Mouse (Mus musculus) intestine, postnatal 0 days (tissue): Measurements from ENCODE around the gene Ofcc1. TPM values are rescaled to one million over a fixed set of nuclear protein-coding genes. Genes with fewer than 3 reads are reported as not detected.
A peak's percentile ranks its signal among the peaks of the same experiment; 100 is the strongest.

Experiments
- ATAC-seq: fragments of 200-750 bp; cut with Nextera tagmentation; 2 replicates; pipeline ENCODE4 v1.8.0; 2017; ENCODE audit warnings: mild to moderate bottlenecking, moderate TSS enrichment, moderate library complexity
- H3K27ac ChIP-seq: fragments of 300-500 bp; sonication (generic); 2 replicates; pipeline ENCODE4 v1.5.1; 2014; ENCODE audit warnings: mild to moderate bottlenecking, low read depth, low read length, moderate library complexity
- H3K27me3 ChIP-seq: fragments of 300-500 bp; sonication (generic); replicated peaks from 2 replicates; pipeline ENCODE4 v1.6.1; 2014; ENCODE audit warnings: low read length, mixed read lengths; ENCODE audit not compliant: control insufficient read depth, insufficient read depth
- H3K36me3 ChIP-seq: fragments of 300-500 bp; sonication (generic); 2 replicates; pipeline ENCODE4 v1.6.1; 2014; ENCODE audit warnings: mild to moderate bottlenecking, moderate library complexity; ENCODE audit not compliant: control insufficient read depth, insufficient read depth
- H3K4me1 ChIP-seq: fragments of 300-500 bp; sonication (generic); replicated peaks from 2 replicates; pipeline ENCODE4 v1.6.1; 2014; ENCODE audit warnings: antibody characterized with exemption, low read length, mixed read lengths; ENCODE audit not compliant: control insufficient read depth, insufficient read depth
- H3K4me2 ChIP-seq: fragments of 300-500 bp; sonication (generic); replicated peaks from 2 replicates; pipeline ENCODE4 v1.6.1; 2014; ENCODE audit warnings: low read depth, mild to moderate bottlenecking, moderate library complexity
- H3K4me3 ChIP-seq: fragments of 300-500 bp; sonication (generic); 2 replicates; pipeline ENCODE4 v1.5.1; 2014; ENCODE audit warnings: low read depth, low read length
- H3K9ac ChIP-seq: fragments of 300-500 bp; sonication (generic); 2 replicates; pipeline ENCODE4 v1.6.1; 2014; ENCODE audit warnings: mild to moderate bottlenecking, low read depth, low read length
- H3K9me3 ChIP-seq: fragments of 300-500 bp; sonication (generic); 2 replicates; pipeline ENCODE4 v1.6.1; 2016; ENCODE audit warnings: mixed run types; ENCODE audit not compliant: control insufficient read depth
- CTCF ChIP-seq: sonication (generic); IDR thresholded peaks from 2 replicates; pipeline ENCODE4 v1.5.1; 2016; ENCODE audit warnings: low read depth, mild to moderate bottlenecking, control low read depth, antibody characterized with exemption, moderate library complexity
- WGBS: fragments of 180-500 bp; shearing (Covaris S2); extraction: QIAGEN DNeasy Blood & Tissue Kit; methylation state at CpG from one replicate; pipeline ENCODE4 v1.1.7; 2014; 5-methylcytosine and 5-hydroxymethylcytosine counted together
- polyA plus RNA-seq: library from polyadenylated mRNA; unstranded; fragments of >200 nt; fragmentation: Nextera tagmentation; extraction: Ambion mirVana; gene quantifications from 2 replicates; pipeline ENCODE4 v1.2.1, GENCODE M21; 2015

Gene Ofcc1
- polyA plus RNA-seq, 1 experiment from 2014 or later, result not detected

- Histone ChIP-seq H3K9me3 (no peaks in the 10 kb centered on the region), H3K27ac (no peak overlapping the region)
- WGBS, result 80% methylated on average over 17 of the region's 17 CpGs
Observed at GRCm38 (mm10) chr13:40036981-40037765, 324.1 kb downstream of the Ofcc1 start.

GRCm38 (mm10) chr13:40029426-40029825, 331.8 kb downstream of the Ofcc1 start:
- H3K27ac ChIP-seq, result no peak overlapping the region
- no peaks in the 10 kb centered on the region for H3K36me3 ChIP-seq
- no peaks in the 10 kb centered on the region for H3K4me1 ChIP-seq
- ATAC-seq, result no peak
- H3K4me2 ChIP-seq, result no peak overlapping the region
- H3K9me3 ChIP-seq, result no peaks in the 10 kb centered on the region
- no peaks in the 10 kb centered on the region for H3K27me3 ChIP-seq
- H3K9ac ChIP-seq, result no peak overlapping the region
- 89% methylated on average over 1 of the region's 1 CpGs for WGBS
- TF ChIP-seq CTCF, result no peak
- H3K4me3 ChIP-seq, result no peak overlapping the region

More at GRCm38 (mm10) chr13:40036981-40037765, 324.1 kb downstream of the Ofcc1 start:
- ATAC-seq, result no peak
- peak; percentile 33 for TF ChIP-seq CTCF
- Histone ChIP-seq H3K9ac (no peak overlapping the region), H3K36me3 (no peaks in the 10 kb centered on the region), H3K27me3 (no peaks in the 10 kb centered on the region), H3K4me2 (no peak overlapping the region), H3K4me1 (no peaks in the 10 kb centered on the region), H3K4me3 (no peak overlapping the region)

DNA sequence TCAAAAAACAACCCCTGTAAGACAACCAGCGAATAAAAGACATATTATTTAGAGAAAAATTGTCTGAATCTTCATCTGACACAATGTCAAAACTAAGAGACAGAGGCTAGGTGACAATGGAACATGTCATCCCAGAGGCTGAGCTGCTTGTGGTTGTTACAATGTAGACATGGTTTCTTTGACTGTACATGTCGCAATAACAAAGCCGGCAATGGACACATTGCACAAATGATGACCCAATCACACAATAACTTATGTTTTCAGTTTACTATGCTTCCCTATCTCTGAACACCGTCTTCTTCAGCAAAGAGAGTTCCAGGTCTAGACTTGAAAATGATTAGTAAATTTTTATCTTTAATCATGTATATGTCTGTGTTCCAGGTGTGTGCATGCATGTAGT, 332.4 kb downstream of the Ofcc1 start:
- H3K9me3 ChIP-seq, result no peaks in the 10 kb centered on the region
- H3K27ac ChIP-seq, result no peak overlapping the region
- ATAC-seq, result no peak
- no peaks in the 10 kb centered on the region for H3K27me3 ChIP-seq
- no peak overlapping the region for H3K9ac ChIP-seq
- no peak overlapping the region for H3K4me2 ChIP-seq
- H3K36me3 ChIP-seq, result no peaks in the 10 kb centered on the region
- H3K4me3 ChIP-seq, result no peak overlapping the region
- TF ChIP-seq CTCF, result no peak
- H3K4me1 ChIP-seq, result no peaks in the 10 kb centered on the region
- WGBS, result 90% methylated on average over 4 of the region's 4 CpGs

GRCm38 (mm10) chr13:40025816-40026215, 335.4 kb downstream of the Ofcc1 start:
- no peak overlapping the region for H3K9ac ChIP-seq
- H3K27ac ChIP-seq, result no peak overlapping the region
- H3K4me3 ChIP-seq, result no peak overlapping the region
- no peaks in the 10 kb centered on the region for H3K9me3 ChIP-seq
- ATAC-seq, result no peak
- 91% methylated on average over 4 of the region's 4 CpGs for WGBS
- H3K27me3 ChIP-seq, result no peaks in the 10 kb centered on the region
- TF ChIP-seq CTCF, result no peak
- no peaks in the 10 kb centered on the region for H3K36me3 ChIP-seq
- no peaks in the 10 kb centered on the region for H3K4me1 ChIP-seq
- no peak overlapping the region for H3K4me2 ChIP-seq

- no peak for ATAC-seq
- H3K9me3 ChIP-seq, result no peaks in the 10 kb centered on the region
- H3K9ac ChIP-seq, result no peak overlapping the region
- H3K4me3 ChIP-seq, result no peak overlapping the region
- no peak overlapping the region for H3K4me2 ChIP-seq
- H3K27me3 ChIP-seq, result no peaks in the 10 kb centered on the region
- no peak for TF ChIP-seq CTCF
- no peak overlapping the region for H3K27ac ChIP-seq
- H3K4me1 ChIP-seq, result no peaks in the 10 kb centered on the region
- no peaks in the 10 kb centered on the region for H3K36me3 ChIP-seq
- 88% methylated on average over 8 of the region's 8 CpGs for WGBS
Observed at GRCm38 (mm10) chr13:40023201-40023777, 338.0 kb downstream of the Ofcc1 start.

GRCm38 (mm10) chr13:40022609-40023008, 338.6 kb downstream of the Ofcc1 start:
- no peaks in the 10 kb centered on the region for H3K4me1 ChIP-seq
- no peak for TF ChIP-seq CTCF
- 66% methylated on average over 1 of the region's 1 CpGs for WGBS
- no peaks in the 10 kb centered on the region for H3K27me3 ChIP-seq
- H3K9me3 ChIP-seq, result no peaks in the 10 kb centered on the region
- no peak overlapping the region for H3K9ac ChIP-seq
- no peaks in the 10 kb centered on the region for H3K36me3 ChIP-seq
- H3K4me3 ChIP-seq, result no peak overlapping the region
- no peak for ATAC-seq
- no peak overlapping the region for H3K27ac ChIP-seq
- no peak overlapping the region for H3K4me2 ChIP-seq
